Mouse (Mus musculus) heart, postnatal 0 days (tissue): Measurements from ENCODE around the gene Vipr2. TPM values are rescaled to one million over a fixed set of nuclear protein-coding genes. Genes with fewer than 3 reads are reported as not detected.

Source experiments
- ATAC-seq: fragments of 200-750 bp; cut with Nextera tagmentation; 2 replicates; pipeline ENCODE4 v1.8.0; 2017; ENCODE audit warnings: low read depth, moderate number of reproducible peaks, moderate library complexity; ENCODE audit not compliant: insufficient read depth
- DNase-seq: peaks from one replicate; pipeline ENCODE4 v3.0.0-alpha.2; 2016; ENCODE audit warnings: low spot score
- H3K27ac ChIP-seq: fragments of 300-500 bp; sonication (generic); 2 replicates; pipeline ENCODE4 v1.5.1; 2014; ENCODE audit warnings: low read depth, mild to moderate bottlenecking
- H3K27me3 ChIP-seq: fragments of 300-500 bp; sonication (generic); 2 replicates; pipeline ENCODE4 v1.6.1; 2014; ENCODE audit warnings: low read length, mixed read lengths; ENCODE audit not compliant: control insufficient read depth, insufficient read depth
- H3K36me3 ChIP-seq: fragments of 300-500 bp; sonication (generic); replicated peaks from 2 replicates; pipeline ENCODE4 v1.6.1; 2014; ENCODE audit warnings: low read length, mixed read lengths; ENCODE audit not compliant: control insufficient read depth, insufficient read depth
- H3K4me1 ChIP-seq: fragments of 300-500 bp; sonication (generic); 2 replicates; pipeline ENCODE4 v1.6.1; 2014; ENCODE audit warnings: antibody characterized with exemption; ENCODE audit not compliant: control insufficient read depth, insufficient read depth
- H3K4me2 ChIP-seq: fragments of 300-500 bp; sonication (generic); 2 replicates; pipeline ENCODE4 v1.6.1; 2014; ENCODE audit warnings: low read depth, mild to moderate bottlenecking, low read length, moderate library complexity
- H3K4me3 ChIP-seq: fragments of 300-500 bp; sonication (generic); 2 replicates; pipeline ENCODE4 v1.5.1; 2014; ENCODE audit warnings: low read depth, low read length
- H3K9ac ChIP-seq: fragments of 300-500 bp; sonication (generic); replicated peaks from 2 replicates; pipeline ENCODE4 v1.6.1; 2014; ENCODE audit warnings: low read depth, low read length, mixed read lengths
- H3K9me3 ChIP-seq: fragments of 300-500 bp; sonication (generic); replicated peaks from 2 replicates; pipeline ENCODE4 v1.6.1; 2016; ENCODE audit warnings: low read length; ENCODE audit not compliant: control insufficient read depth
- CTCF ChIP-seq: IDR thresholded peaks from 2 replicates; pipeline ENCODE4 v1.5.1; 2016; ENCODE audit warnings: antibody characterized with exemption, control low read depth, low read depth
- EP300 ChIP-seq: IDR thresholded peaks from 2 replicates; pipeline ENCODE4 v1.6.1; 2016; ENCODE audit warnings: antibody characterized with exemption, low read depth
- WGBS: fragments of 180-500 bp; shearing (Covaris S2); extraction: QIAGEN DNeasy Blood & Tissue Kit; methylation state at CpG from one replicate; pipeline ENCODE4 v1.1.7; 2014; 5-methylcytosine and 5-hydroxymethylcytosine counted together
- polyA plus RNA-seq: library from polyadenylated mRNA; unstranded; fragments of >200 nt; fragmentation: Nextera tagmentation; extraction: Ambion mirVana; gene quantifications from 2 replicates; pipeline ENCODE4 v1.2.1, GENCODE M21; 2015
- total RNA-seq: library from RNA; depleted of rRNA; stranded (reverse); fragments of >200 nt; gene quantifications from 2 replicates; pipeline ENCODE4 v1.2.3, GENCODE M21; 2014; ENCODE audit warnings: low replicate concordance

Vipr2 gene
- total and polyA plus RNA-seq, 2 experiments from 2014 or later, result 0.30 to 1.3 TPM

GRCm38 (mm10) chr12:116062194-116062583 is 15.3 kb upstream of the Vipr2 start:
- no peak for DNase-seq
- no peak overlapping the region for H3K9ac ChIP-seq
- peaks cover 32% of the 10 kb centered on the region for H3K36me3 ChIP-seq
- TF ChIP-seq EP300 (no peak), CTCF (no peak)
- no peak overlapping the region for H3K4me3 ChIP-seq
- WGBS, result 90% methylated on average over 2 of the region's 2 CpGs
- H3K4me1 ChIP-seq, result no peaks in the 10 kb centered on the region
- H3K27ac ChIP-seq, result no peak overlapping the region
- no peak for ATAC-seq
- H3K4me2 ChIP-seq, result no peak overlapping the region
- H3K27me3 ChIP-seq, result no peaks in the 10 kb centered on the region
- peaks cover 50% of the 10 kb centered on the region for H3K9me3 ChIP-seq

DNA sequence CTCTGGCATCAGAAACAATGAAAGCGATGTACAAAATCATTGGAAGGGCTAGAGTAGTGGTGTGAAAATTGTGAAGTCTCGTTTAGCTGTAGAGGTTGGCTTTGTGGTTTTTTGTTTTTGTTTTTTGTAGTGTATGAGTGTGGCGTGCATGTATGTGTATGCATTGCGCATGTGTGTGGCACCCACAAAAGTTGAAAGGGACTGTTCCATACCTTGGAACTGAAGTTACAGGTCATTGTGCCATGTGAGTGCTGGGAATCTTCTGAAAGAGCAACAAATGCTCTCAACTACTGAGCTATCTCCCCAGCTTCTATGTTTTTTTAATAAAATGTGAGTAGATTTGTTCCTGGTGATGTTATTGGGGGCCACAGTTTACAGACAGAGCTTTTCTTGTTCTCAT is 14.5 kb upstream of the Vipr2 start:
- Histone ChIP-seq H3K4me1 (no peaks in the 10 kb centered on the region), H3K9ac (no peak overlapping the region), H3K27me3 (no peaks in the 10 kb centered on the region), H3K36me3 (peaks cover 26% of the 10 kb centered on the region), H3K4me3 (no peak overlapping the region), H3K4me2 (no peak overlapping the region), H3K9me3 (peaks cover 45% of the 10 kb centered on the region), H3K27ac (no peak overlapping the region)
- TF ChIP-seq CTCF (no peak), EP300 (no peak)
- ATAC-seq, result no peak
- no peak for DNase-seq
- 96% methylated on average over 4 of the region's 4 CpGs for WGBS

GRCm38 (mm10) chr12:116071023-116071422 is 6.5 kb upstream of the Vipr2 start:
- DNase-seq (no peak), ATAC-seq (peak; percentile 64)
- 24% methylated on average over 3 of the region's 3 CpGs for WGBS
- H3K4me2 ChIP-seq, result no peak overlapping the region
- TF ChIP-seq CTCF, result peak; percentile 65
- TF ChIP-seq EP300, result no peak
- H3K4me1 ChIP-seq, result no peaks in the 10 kb centered on the region
- H3K27me3 ChIP-seq, result no peaks in the 10 kb centered on the region
- H3K4me3 ChIP-seq, result no peak overlapping the region
- H3K27ac ChIP-seq, result no peak overlapping the region
- H3K9me3 ChIP-seq, result no peaks in the 10 kb centered on the region
- H3K9ac ChIP-seq, result no peak overlapping the region
- H3K36me3 ChIP-seq, result no peaks in the 10 kb centered on the region

DNA sequence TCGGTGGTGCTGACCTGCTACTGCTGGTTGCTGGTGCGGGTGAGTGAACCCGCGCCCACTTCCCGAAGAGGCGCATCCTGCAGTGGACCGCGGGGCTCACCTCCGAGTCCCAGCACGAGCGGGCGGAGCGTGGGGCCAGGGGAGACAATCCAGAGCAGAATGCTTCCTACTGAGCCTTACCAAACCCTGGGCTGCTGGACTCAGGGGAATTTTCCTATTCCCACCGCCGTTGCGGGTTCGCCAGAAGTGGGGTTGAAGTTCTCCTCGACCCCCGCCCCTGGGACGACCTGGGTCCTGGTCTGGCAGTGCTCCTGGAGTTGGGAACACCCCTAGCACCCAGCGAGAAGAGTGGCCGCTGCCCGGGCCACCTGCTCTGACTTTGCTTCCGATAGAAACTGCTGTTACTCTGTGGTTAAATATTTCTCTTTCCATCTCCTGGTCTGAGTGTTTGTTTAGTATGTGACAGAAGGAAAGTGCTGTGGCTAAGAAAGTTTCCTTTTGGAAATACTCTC is 385 bp downstream of the Vipr2 start:
- H3K36me3 ChIP-seq, result no peaks in the 10 kb centered on the region
- no peak overlapping the region for H3K9ac ChIP-seq
- no peak for TF ChIP-seq CTCF
- WGBS, result under 1% methylated on average over 21 of the region's 24 CpGs
- H3K4me2 ChIP-seq, result peak overlapping the region; percentile 79
- ATAC-seq (0 out of 2 replicates have a peak, but pooled peaks have one; percentile 14), DNase-seq (no peak)
- 0 out of 2 replicates have a peak, but pooled peaks cover 8% of the 10 kb centered on the region for H3K4me1 ChIP-seq
- peaks cover 29% of the 10 kb centered on the region for H3K27me3 ChIP-seq
- H3K9me3 ChIP-seq, result no peaks in the 10 kb centered on the region
- H3K4me3 ChIP-seq, result peak overlapping the region; percentile 47
- H3K27ac ChIP-seq, result no peak overlapping the region

GRCm38 (mm10) chr12:116083125-116083524 is 5.6 kb downstream of the Vipr2 start:
- H3K4me1 ChIP-seq, result 0 out of 2 replicates have a peak, but pooled peaks cover under 1% of the 10 kb centered on the region
- DNase-seq, result no peak
- peaks cover 12% of the 10 kb centered on the region for H3K27me3 ChIP-seq
- H3K4me3 ChIP-seq, result no peak overlapping the region
- WGBS, result 78% methylated on average over 6 of the region's 6 CpGs
- no peaks in the 10 kb centered on the region for H3K36me3 ChIP-seq
- no peak overlapping the region for H3K4me2 ChIP-seq
- H3K9me3 ChIP-seq, result no peaks in the 10 kb centered on the region
- no peak overlapping the region for H3K9ac ChIP-seq
- TF ChIP-seq EP300, result no peak
- TF ChIP-seq CTCF, result no peak
- no peak for ATAC-seq
- no peak overlapping the region for H3K27ac ChIP-seq

DNA sequence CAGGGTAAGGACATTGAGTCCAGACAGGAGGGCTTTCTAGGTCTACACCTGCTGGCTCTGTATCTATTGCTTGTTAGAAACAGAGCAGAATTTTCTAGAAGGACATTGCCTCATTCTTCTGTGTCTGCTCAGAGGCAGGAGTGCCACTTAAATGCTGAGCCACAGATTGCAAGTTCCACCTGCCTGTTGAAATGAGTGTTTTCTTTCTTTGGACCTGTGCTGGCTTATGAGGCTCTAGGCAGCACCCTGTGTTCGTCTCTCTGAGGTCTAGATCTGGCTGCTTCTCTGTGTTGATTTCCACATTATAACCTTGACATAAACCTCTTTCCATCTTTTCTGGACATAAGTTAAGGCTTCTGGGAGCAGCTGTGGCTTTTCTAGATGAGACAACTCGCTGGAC is 6.8 kb downstream of the Vipr2 start:
- no peak overlapping the region for H3K4me2 ChIP-seq
- no peak for ATAC-seq
- DNase-seq, result no peak
- H3K9ac ChIP-seq, result no peak overlapping the region
- no peak overlapping the region for H3K27ac ChIP-seq
- H3K27me3 ChIP-seq, result peaks cover 2% of the 10 kb centered on the region; the same call in 1 of the 2 replicates
- no peaks in the 10 kb centered on the region for H3K36me3 ChIP-seq
- TF ChIP-seq CTCF, result no peak
- TF ChIP-seq EP300, result no peak
- H3K4me1 ChIP-seq, result no peaks in the 10 kb centered on the region
- 42% methylated on average over 2 of the region's 2 CpGs for WGBS
- no peak overlapping the region for H3K4me3 ChIP-seq
- H3K9me3 ChIP-seq, result no peaks in the 10 kb centered on the region
